Mouse (Mus musculus) liver, embryonic 13.5 days (tissue): ENCODE data around the gene Rps6ka1. TPM values are rescaled to one million over a fixed set of nuclear protein-coding genes. Genes with fewer than 3 reads are reported as not detected.
"Not testable (repeated sequence)": the region's sequence is repeated elsewhere in the genome, so short reads cannot be mapped to it uniquely, and the experiment has no call there.

Experiments used
- ATAC-seq: fragments of 200-750 bp; cut with Nextera tagmentation; 2 replicates; pipeline ENCODE4 v1.8.0; 2017; ENCODE audit warnings: low read depth, mild to moderate bottlenecking, moderate number of reproducible peaks, moderate library complexity
- DNase-seq: peaks from one replicate; pipeline ENCODE4 v3.0.0; 2022
- H3K27ac ChIP-seq: fragments of 300-500 bp; sonication (generic); 2 replicates; pipeline ENCODE4 v1.5.1; 2015; ENCODE audit warnings: moderate library complexity, mild to moderate bottlenecking, inconsistent platforms
- H3K27me3 ChIP-seq: fragments of 300-500 bp; sonication (generic); 2 replicates; pipeline ENCODE4 v1.6.1; 2015; ENCODE audit warnings: mild to moderate bottlenecking, inconsistent platforms
- H3K36me3 ChIP-seq: fragments of 300-500 bp; sonication (generic); 2 replicates; pipeline ENCODE4 v1.6.1; 2015; ENCODE audit warnings: mild to moderate bottlenecking, inconsistent platforms
- H3K4me1 ChIP-seq: fragments of 300-500 bp; sonication (generic); replicated peaks from 2 replicates; pipeline ENCODE4 v1.6.1; 2015; ENCODE audit warnings: inconsistent platforms
- H3K4me2 ChIP-seq: fragments of 300-500 bp; sonication (generic); 2 replicates; pipeline ENCODE4 v1.6.1; 2015; ENCODE audit warnings: inconsistent platforms, mild to moderate bottlenecking, moderate library complexity
- H3K4me3 ChIP-seq: fragments of 300-500 bp; sonication (generic); replicated peaks from 2 replicates; pipeline ENCODE4 v1.5.1; 2015; ENCODE audit warnings: mild to moderate bottlenecking, inconsistent platforms
- H3K9ac ChIP-seq: fragments of 300-500 bp; sonication (generic); 2 replicates; pipeline ENCODE4 v1.6.1; 2015; ENCODE audit warnings: mild to moderate bottlenecking, inconsistent platforms
- H3K9me3 ChIP-seq: fragments of 300-500 bp; sonication (generic); replicated peaks from 2 replicates; pipeline ENCODE4 v1.6.1; 2016; ENCODE audit warnings: inconsistent platforms
- WGBS: fragments of 180-500 bp; shearing (Covaris S2); methylation state at CpG from one replicate; pipeline ENCODE4 v1.1.7; 2015; ENCODE audit not compliant: insufficient replicate concordance; 5-methylcytosine and 5-hydroxymethylcytosine counted together
- polyA plus RNA-seq: library from polyadenylated mRNA; unstranded; fragments of >200 nt; fragmentation: Nextera tagmentation; extraction: Ambion mirVana; gene quantifications from 2 replicates; pipeline ENCODE4 v1.2.1, GENCODE M21; 2015

The Rps6ka1 gene
- polyA plus RNA-seq, 1 experiment from 2014 or later = 50.3 TPM

DNA sequence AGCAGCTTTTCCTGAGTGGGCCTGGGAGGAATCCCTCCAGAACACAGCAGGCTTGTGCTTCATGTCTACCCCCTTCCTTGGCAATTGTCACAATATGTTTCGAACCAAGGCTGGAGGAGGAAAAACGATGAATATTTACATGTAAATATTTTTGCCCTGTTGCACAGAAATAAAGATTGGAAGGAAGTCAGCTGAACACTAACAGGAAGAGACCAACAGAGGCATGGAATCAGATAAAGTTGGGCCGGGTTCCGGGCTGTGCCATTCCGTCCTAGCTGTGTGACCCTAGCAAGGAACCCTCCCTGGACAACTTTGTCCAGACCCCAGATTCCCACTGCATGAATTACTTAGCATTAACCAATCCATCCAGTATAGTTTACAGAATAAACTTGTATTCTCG is 20.5 kb upstream of the Rps6ka1 start:
- 51% methylated on average over 6 of the region's 6 CpGs for WGBS

GRCm38 (mm10) chr4:133907086-133907485 is 19.5 kb upstream of the Rps6ka1 start:
- ATAC-seq (no peak), DNase-seq (no peak)
- WGBS = 12% methylated on average over 4 of the region's 4 CpGs
- H3K4me3 ChIP-seq = no peak overlapping the region
- H3K4me1 ChIP-seq = peaks cover 43% of the 10 kb centered on the region
- H3K27ac ChIP-seq = peak overlapping the region; percentile 72
- no peak overlapping the region for H3K9ac ChIP-seq
- H3K4me2 ChIP-seq = no peak overlapping the region
- no peaks in the 10 kb centered on the region for H3K36me3 ChIP-seq
- no peaks in the 10 kb centered on the region for H3K27me3 ChIP-seq
- H3K9me3 ChIP-seq = no peaks in the 10 kb centered on the region

More for the DNA sequence above, 20.5 kb upstream of the Rps6ka1 start:
- no peak for ATAC-seq
- Histone ChIP-seq H3K4me2 (no peak overlapping the region), H3K27ac (peak overlapping the region; percentile 29), H3K4me3 (no peak overlapping the region), H3K27me3 (no peaks in the 10 kb centered on the region), H3K9me3 (no peaks in the 10 kb centered on the region), H3K4me1 (peaks cover 43% of the 10 kb centered on the region), H3K36me3 (no peaks in the 10 kb centered on the region), H3K9ac (no peak overlapping the region)
- DNase-seq = no peak

DNA sequence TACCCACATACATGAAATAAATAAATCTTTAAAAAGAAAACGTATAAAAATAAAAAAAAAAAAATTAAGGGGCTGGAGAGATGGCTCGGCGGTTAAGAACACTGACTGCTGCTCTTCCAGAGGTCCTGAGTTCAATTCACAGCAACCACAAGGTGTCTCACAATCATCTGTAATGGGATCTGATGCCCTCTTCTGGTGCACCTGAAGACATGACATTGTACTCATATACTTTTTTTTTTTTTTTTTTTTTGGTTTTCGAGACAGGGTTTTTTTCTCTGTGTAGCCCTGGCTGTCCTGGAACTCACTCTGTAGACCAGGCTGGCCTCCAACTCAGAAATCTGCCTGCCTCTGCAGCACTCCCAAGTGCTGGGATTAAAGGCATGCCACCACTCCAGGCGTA is 18.7 kb upstream of the Rps6ka1 start:
- H3K9ac ChIP-seq, H3K4me2 ChIP-seq, H3K36me3 ChIP-seq, DNase-seq, H3K4me3 ChIP-seq, H3K27me3 ChIP-seq, ATAC-seq, H3K9me3 ChIP-seq: not testable (repeated sequence)
- 71% methylated on average over 5 of the region's 5 CpGs for WGBS
- peaks cover 37% of the 10 kb centered on the region for H3K4me1 ChIP-seq
- peak overlapping the region; percentile 72; the same call in 1 of the 2 replicates for H3K27ac ChIP-seq

DNA sequence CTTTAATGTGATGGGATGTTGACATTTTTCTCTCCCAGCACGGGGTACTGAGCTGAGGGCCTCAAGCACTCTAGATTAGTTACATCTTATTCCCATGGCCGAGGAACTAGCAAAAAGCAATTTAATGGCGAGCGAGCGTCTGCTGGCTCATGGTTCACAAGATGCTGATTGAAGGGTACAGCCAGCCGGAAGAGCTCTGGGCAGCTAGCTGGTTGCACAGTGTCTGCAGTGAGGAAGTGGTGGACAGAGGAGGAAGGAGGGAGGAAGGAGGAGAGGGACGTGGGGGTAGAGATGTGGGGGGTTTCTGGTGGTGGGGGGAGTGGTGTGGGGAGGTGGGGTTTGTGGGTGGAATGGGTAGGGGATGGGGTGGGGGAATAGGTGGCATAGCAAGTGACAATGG is 17.6 kb upstream of the Rps6ka1 start:
- Histone ChIP-seq H3K9ac (no peak overlapping the region), H3K27ac (no peak overlapping the region), H3K4me2 (no peak overlapping the region), H3K27me3 (no peaks in the 10 kb centered on the region), H3K4me1 (peaks cover 25% of the 10 kb centered on the region), H3K4me3 (no peak overlapping the region), H3K36me3 (no peaks in the 10 kb centered on the region), H3K9me3 (no peaks in the 10 kb centered on the region)
- ATAC-seq (no peak), DNase-seq (no peak)
- 35% methylated on average over 7 of the region's 7 CpGs for WGBS

DNA sequence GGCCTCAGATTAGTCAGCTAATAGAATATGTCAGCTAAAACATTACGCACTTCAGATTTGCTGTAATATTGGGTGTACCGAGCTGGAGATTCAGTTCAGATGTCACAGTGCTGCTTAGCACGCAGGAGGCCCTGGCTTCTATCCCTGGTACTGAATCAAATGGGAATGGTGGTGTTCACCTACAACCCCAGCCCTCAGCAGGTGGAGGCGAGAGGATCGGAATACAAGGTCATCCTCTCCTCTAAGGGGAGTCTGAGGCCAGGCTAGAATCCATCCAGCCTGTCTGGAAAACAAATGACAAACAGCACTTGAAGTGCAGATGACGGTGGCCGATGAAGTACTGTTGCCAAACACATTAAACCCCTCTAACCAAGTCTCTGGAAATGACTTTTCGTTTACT is 16.7 kb upstream of the Rps6ka1 start:
- Histone ChIP-seq H3K27ac (no peak overlapping the region), H3K9ac (no peak overlapping the region), H3K4me1 (peaks cover 18% of the 10 kb centered on the region), H3K36me3 (no peaks in the 10 kb centered on the region), H3K4me3 (no peak overlapping the region), H3K4me2 (no peak overlapping the region), H3K27me3 (no peaks in the 10 kb centered on the region), H3K9me3 (no peaks in the 10 kb centered on the region)
- no peak for ATAC-seq
- no peak for DNase-seq
- 73% methylated on average over 8 of the region's 8 CpGs for WGBS

GRCm38 (mm10) chr4:133903372-133903771 is 15.8 kb upstream of the Rps6ka1 start:
- no peaks in the 10 kb centered on the region for H3K36me3 ChIP-seq
- ATAC-seq = peak; percentile 23; the same call in 1 of the 2 replicates
- peaks cover 19% of the 10 kb centered on the region for H3K4me1 ChIP-seq
- no peak overlapping the region for H3K27ac ChIP-seq
- no peak overlapping the region for H3K9ac ChIP-seq
- 65% methylated on average over 7 of the region's 7 CpGs for WGBS
- DNase-seq = no peak
- H3K4me3 ChIP-seq = no peak overlapping the region
- H3K9me3 ChIP-seq = no peaks in the 10 kb centered on the region
- H3K4me2 ChIP-seq = no peak overlapping the region
- H3K27me3 ChIP-seq = no peaks in the 10 kb centered on the region

GRCm38 (mm10) chr4:133902510-133902909 is 14.9 kb upstream of the Rps6ka1 start:
- H3K4me3 ChIP-seq = no peak overlapping the region
- H3K9me3 ChIP-seq = no peaks in the 10 kb centered on the region
- DNase-seq = no peak
- no peak overlapping the region for H3K9ac ChIP-seq
- H3K4me2 ChIP-seq = no peak overlapping the region
- no peak overlapping the region for H3K27ac ChIP-seq
- peaks cover 14% of the 10 kb centered on the region for H3K4me1 ChIP-seq
- H3K36me3 ChIP-seq = no peaks in the 10 kb centered on the region
- 74% methylated on average over 2 of the region's 2 CpGs for WGBS
- no peaks in the 10 kb centered on the region for H3K27me3 ChIP-seq
- ATAC-seq = no peak

- Histone ChIP-seq H3K27ac (no peak overlapping the region), H3K4me3 (no peak overlapping the region), H3K4me2 (no peak overlapping the region), H3K27me3 (no peaks in the 10 kb centered on the region), H3K9me3 (no peaks in the 10 kb centered on the region), H3K36me3 (no peaks in the 10 kb centered on the region), H3K4me1 (peaks cover 5% of the 10 kb centered on the region; the same call in 1 of the 2 replicates), H3K9ac (no peak overlapping the region)
- ATAC-seq = no peak
- 74% methylated on average over 6 of the region's 6 CpGs for WGBS
- DNase-seq = no peak
Observed at GRCm38 (mm10) chr4:133900887-133901286, 13.3 kb upstream of the Rps6ka1 start.

DNA sequence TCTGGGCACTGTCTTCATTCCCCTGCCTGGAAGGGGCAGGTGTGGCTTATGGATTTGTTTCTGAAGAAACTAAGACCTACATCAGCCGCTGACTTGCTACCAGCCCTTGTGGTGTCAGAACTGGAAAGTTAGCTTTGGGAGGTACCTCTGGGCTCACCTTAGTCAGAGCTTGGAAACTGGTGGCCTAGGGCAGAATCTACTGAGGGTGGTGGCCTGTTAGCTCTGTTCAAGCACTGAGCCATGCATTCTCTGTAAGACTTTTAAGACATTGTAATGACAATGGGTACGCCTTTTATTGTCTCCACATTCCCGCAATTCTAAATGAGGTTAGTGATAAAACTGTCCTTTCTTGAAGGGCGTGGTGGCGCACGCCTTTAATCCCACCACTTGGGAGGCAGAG is 12.8 kb upstream of the Rps6ka1 start:
- no peak overlapping the region for H3K4me3 ChIP-seq
- DNase-seq (no peak), ATAC-seq (no peak)
- no peak overlapping the region for H3K4me2 ChIP-seq
- peaks cover 5% of the 10 kb centered on the region; the same call in 1 of the 2 replicates for H3K4me1 ChIP-seq
- H3K27me3 ChIP-seq = no peaks in the 10 kb centered on the region
- 77% methylated on average over 6 of the region's 6 CpGs for WGBS
- H3K36me3 ChIP-seq = no peaks in the 10 kb centered on the region
- no peak overlapping the region for H3K9ac ChIP-seq
- H3K27ac ChIP-seq = no peak overlapping the region
- no peaks in the 10 kb centered on the region for H3K9me3 ChIP-seq

DNA sequence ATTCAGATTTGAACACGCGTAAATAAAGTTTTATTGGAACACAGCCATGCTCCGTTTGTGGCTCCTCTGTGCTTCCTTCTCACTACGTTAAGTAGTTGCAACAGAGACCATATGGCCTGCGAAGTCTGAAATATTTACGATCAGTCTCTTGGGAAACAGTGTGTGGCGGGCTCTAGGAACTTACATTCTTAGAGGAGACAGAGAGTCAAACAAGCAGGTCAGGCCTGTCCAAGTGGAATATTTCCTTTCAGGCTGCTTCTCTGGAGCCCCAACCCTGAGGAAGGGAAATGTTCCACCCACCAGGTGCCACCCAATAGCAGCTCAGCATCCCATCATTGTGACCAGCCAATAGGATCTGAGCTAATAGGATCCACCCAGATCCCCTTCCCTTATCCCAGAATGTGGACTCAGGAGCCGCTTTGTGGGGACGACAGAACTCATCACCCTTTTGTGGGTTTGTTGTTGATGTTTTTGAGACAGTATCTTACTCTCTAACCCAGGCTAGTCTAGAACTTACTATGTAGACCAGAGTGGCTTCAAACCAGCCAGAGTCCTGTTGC is 11.7 kb upstream of the Rps6ka1 start:
- 74% methylated on average over 9 of the region's 9 CpGs for WGBS
- Histone ChIP-seq H3K27ac (no peak overlapping the region), H3K27me3 (no peaks in the 10 kb centered on the region), H3K4me2 (no peak overlapping the region), H3K36me3 (no peaks in the 10 kb centered on the region), H3K4me1 (peaks cover 5% of the 10 kb centered on the region; the same call in 1 of the 2 replicates), H3K9ac (no peak overlapping the region), H3K9me3 (no peaks in the 10 kb centered on the region), H3K4me3 (no peak overlapping the region)
- no peak for DNase-seq
- no peak for ATAC-seq

GRCm38 (mm10) chr4:133898151-133898550 is 10.6 kb upstream of the Rps6ka1 start:
- WGBS = 55% methylated on average over 6 of the region's 6 CpGs
- DNase-seq (no peak), ATAC-seq (no peak)
- Histone ChIP-seq H3K4me1 (peaks cover 5% of the 10 kb centered on the region; the same call in 1 of the 2 replicates), H3K4me2 (no peak overlapping the region), H3K27me3 (no peaks in the 10 kb centered on the region; the same call in 1 of the 2 replicates), H3K4me3 (no peak overlapping the region), H3K36me3 (no peaks in the 10 kb centered on the region), H3K27ac (no peak overlapping the region), H3K9me3 (no peaks in the 10 kb centered on the region), H3K9ac (no peak overlapping the region)

DNA sequence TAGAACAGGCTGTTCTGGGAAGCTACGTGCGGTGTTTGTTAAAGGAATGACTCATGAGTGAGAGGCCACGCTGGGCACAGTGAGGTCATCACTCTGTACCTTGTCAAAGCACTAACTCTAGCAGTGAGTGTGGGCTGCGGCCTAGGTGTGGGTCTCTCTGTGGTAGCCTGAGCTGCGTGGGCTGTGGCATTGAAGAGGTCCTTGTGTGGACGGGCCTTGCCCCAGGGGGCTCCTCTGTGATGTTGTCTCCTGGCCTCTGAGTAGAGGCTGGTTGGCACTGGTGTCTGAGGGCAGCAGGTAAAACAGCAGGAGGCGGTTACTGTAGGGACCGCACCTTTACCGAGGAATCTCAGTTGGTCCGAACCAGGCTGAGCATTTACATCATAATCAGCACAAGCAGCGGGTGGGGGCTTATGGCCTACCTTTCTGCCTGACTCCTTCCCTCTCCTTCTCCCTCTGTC is 9.9 kb upstream of the Rps6ka1 start:
- ATAC-seq = no peak
- no peak overlapping the region for H3K9ac ChIP-seq

More for the DNA sequence above, 9.9 kb upstream of the Rps6ka1 start:
- no peak overlapping the region for H3K4me3 ChIP-seq
- no peaks in the 10 kb centered on the region for H3K9me3 ChIP-seq
- H3K27me3 ChIP-seq = no peaks in the 10 kb centered on the region; the same call in 1 of the 2 replicates
- DNase-seq = no peak
- no peak overlapping the region for H3K4me2 ChIP-seq
- no peak overlapping the region for H3K27ac ChIP-seq
- 79% methylated on average over 11 of the region's 11 CpGs for WGBS
- H3K36me3 ChIP-seq = no peaks in the 10 kb centered on the region
- peaks cover 5% of the 10 kb centered on the region; the same call in 1 of the 2 replicates for H3K4me1 ChIP-seq
